Mouse (Mus musculus): ENCODE measurements at regions not wholly inside any gene's neighbourhood (a gene's known extent, or its start where the extent isn't known, plus 50 kb on each side); places are given as distances from the start of the nearest gene placed in this dataset.

DNA sequence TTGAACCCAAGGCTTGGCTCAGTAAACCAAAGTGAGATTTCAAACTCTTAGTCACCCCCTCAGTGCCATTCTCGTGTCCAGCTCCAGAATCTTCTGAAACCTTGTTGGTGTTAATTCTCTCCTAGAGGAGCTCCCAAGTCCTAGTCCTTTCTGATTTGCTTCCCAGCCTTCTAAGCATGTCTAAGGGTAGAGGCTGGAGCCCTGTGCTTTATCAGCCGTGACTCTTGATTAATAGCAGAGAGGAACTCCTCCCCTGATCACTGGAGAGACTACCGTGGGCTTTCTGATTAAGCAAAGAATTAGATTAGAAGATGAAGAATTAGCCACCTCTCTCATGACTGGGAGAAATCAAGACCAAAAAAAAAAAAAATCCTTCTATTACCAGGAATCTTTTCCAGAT is 111.5 kb upstream of the Rxfp2 start:
- peaks cover 34% of the 10 kb centered on the region for H3K9me3 ChIP-seq (replicated peaks)
- H3K36me3 ChIP-seq (replicated peaks): no peaks in the 10 kb centered on the region
- TF ChIP-seq TAL1 (conservative IDR thresholded peaks at IDR 0.05; ENCODE audit: low read depth, low read length): no peak
- no peak for TF ChIP-seq POLR2AphosphoS5 (IDR thresholded peaks at IDR 0.05; ENCODE audit: insufficient replicate concordance, low read depth, low read length)
- TF ChIP-seq CTCF (IDR thresholded peaks at IDR 0.05; ENCODE audit: low read depth, low read length): no peak
- DNase-seq (ENCODE audit: low spot score) (no peak), ATAC-seq (ENCODE audit: extremely low read depth, insufficient number of reproducible peaks, low FRiP score, poor library complexity, severe bottlenecking) (no peak)
- no peaks in the 10 kb centered on the region for H3K27me3 ChIP-seq (ENCODE audit: insufficient read depth, low read length)
- H3K4me3 ChIP-seq (ENCODE audit: low read depth, low read length): no peak overlapping the region
- no peaks in the 10 kb centered on the region for H3K4me1 ChIP-seq (ENCODE audit: insufficient read depth, low read depth, low read length)

GRCm38 (mm10) chr5:149908376-149909078 is 109.9 kb upstream of the Rxfp2 start:
- no peaks in the 10 kb centered on the region for H3K36me3 ChIP-seq (replicated peaks)
- no peak overlapping the region for H3K4me3 ChIP-seq (ENCODE audit: low read depth, low read length)
- H3K9me3 ChIP-seq (replicated peaks): peaks cover 34% of the 10 kb centered on the region
- DNase-seq (ENCODE audit: low spot score) (no peak), ATAC-seq (ENCODE audit: extremely low read depth, insufficient number of reproducible peaks, low FRiP score, poor library complexity, severe bottlenecking) (no peak)
- H3K4me1 ChIP-seq (ENCODE audit: insufficient read depth, low read depth, low read length): no peaks in the 10 kb centered on the region
- TF ChIP-seq GATA1 (IDR thresholded peaks at IDR 0.05; ENCODE audit: borderline replicate concordance, low read length) (no peak), POLR2AphosphoS5 (IDR thresholded peaks at IDR 0.05; ENCODE audit: insufficient replicate concordance, low read depth, low read length) (no peak), CTCF (IDR thresholded peaks at IDR 0.05; ENCODE audit: low read depth, low read length) (no peak), GATA2 (IDR thresholded peaks at IDR 0.05; ENCODE audit: borderline replicate concordance, low read depth, low read length) (no peak), TAL1 (conservative IDR thresholded peaks at IDR 0.05; ENCODE audit: low read depth, low read length) (no peak)
- no peaks in the 10 kb centered on the region for H3K27me3 ChIP-seq (ENCODE audit: insufficient read depth, low read length)

GRCm38 (mm10) chr5:149909108-149909739 is 109.3 kb upstream of the Rxfp2 start:
- Histone ChIP-seq H3K27me3 (ENCODE audit: insufficient read depth, low read length) (no peaks in the 10 kb centered on the region), H3K9me3 (replicated peaks) (peaks cover 34% of the 10 kb centered on the region), H3K4me1 (ENCODE audit: insufficient read depth, low read depth, low read length) (no peaks in the 10 kb centered on the region), H3K4me3 (ENCODE audit: low read depth, low read length) (no peak overlapping the region), H3K36me3 (replicated peaks) (no peaks in the 10 kb centered on the region)
- TF ChIP-seq TAL1 (conservative IDR thresholded peaks at IDR 0.05; ENCODE audit: low read depth, low read length) (no peak), CTCF (IDR thresholded peaks at IDR 0.05; ENCODE audit: low read depth, low read length) (no peak)
- ATAC-seq (ENCODE audit: extremely low read depth, insufficient number of reproducible peaks, low FRiP score, poor library complexity, severe bottlenecking) (no peak), DNase-seq (ENCODE audit: low spot score) (no peak)

GRCm38 (mm10) chr5:149909971-149910370 is 108.5 kb upstream of the Rxfp2 start:
- Histone ChIP-seq H3K9me3 (replicated peaks) (peaks cover 34% of the 10 kb centered on the region), H3K4me3 (ENCODE audit: low read depth, low read length) (no peak overlapping the region), H3K36me3 (replicated peaks) (no peaks in the 10 kb centered on the region), H3K27me3 (ENCODE audit: insufficient read depth, low read length) (no peaks in the 10 kb centered on the region), H3K4me1 (ENCODE audit: insufficient read depth, low read depth, low read length) (no peaks in the 10 kb centered on the region)
- no peak for TF ChIP-seq POLR2AphosphoS5 (IDR thresholded peaks at IDR 0.05; ENCODE audit: insufficient replicate concordance, low read depth, low read length)
- TF ChIP-seq GATA2 (IDR thresholded peaks at IDR 0.05; ENCODE audit: borderline replicate concordance, low read depth, low read length): no peak
- TF ChIP-seq CTCF (IDR thresholded peaks at IDR 0.05; ENCODE audit: low read depth, low read length): no peak
- TF ChIP-seq GATA1 (IDR thresholded peaks at IDR 0.05; ENCODE audit: borderline replicate concordance, low read length): no peak
- no peak for TF ChIP-seq TAL1 (conservative IDR thresholded peaks at IDR 0.05; ENCODE audit: low read depth, low read length)
- DNase-seq (ENCODE audit: low spot score) (no peak), ATAC-seq (ENCODE audit: extremely low read depth, insufficient number of reproducible peaks, low FRiP score, poor library complexity, severe bottlenecking) (no peak)

DNA sequence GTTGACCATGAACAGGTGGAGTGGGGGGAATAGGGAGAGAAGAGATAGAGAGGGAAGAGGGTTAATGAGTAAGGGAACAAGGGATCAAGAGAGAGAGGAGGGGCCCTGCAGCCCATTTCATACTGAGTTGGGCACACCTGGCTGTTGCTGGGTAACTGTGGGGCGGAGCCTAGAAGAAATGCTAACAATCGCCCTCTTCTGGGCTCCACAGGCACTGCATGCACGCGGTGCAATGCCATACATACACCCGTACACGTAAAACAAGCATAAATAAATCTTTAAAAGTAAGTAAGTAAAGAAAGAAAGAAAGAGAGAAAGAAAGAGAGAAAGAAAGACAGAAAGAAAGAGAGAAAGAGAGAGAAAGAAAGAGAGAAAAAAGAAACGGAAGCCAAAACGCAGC is 106.5 kb upstream of the Rxfp2 start:
- H3K4me3 ChIP-seq (ENCODE audit: low read depth, low read length): no peak overlapping the region
- TF ChIP-seq CTCF (IDR thresholded peaks at IDR 0.05; ENCODE audit: low read depth, low read length) (no peak), TAL1 (conservative IDR thresholded peaks at IDR 0.05; ENCODE audit: low read depth, low read length) (no peak)
- H3K4me1 ChIP-seq (ENCODE audit: insufficient read depth, low read depth, low read length): no peaks in the 10 kb centered on the region
- H3K9me3 ChIP-seq (replicated peaks): peaks cover 30% of the 10 kb centered on the region
- no peak for ATAC-seq (ENCODE audit: extremely low read depth, insufficient number of reproducible peaks, low FRiP score, poor library complexity, severe bottlenecking)
- no peaks in the 10 kb centered on the region for H3K27me3 ChIP-seq (ENCODE audit: insufficient read depth, low read length)
- H3K36me3 ChIP-seq (replicated peaks): no peaks in the 10 kb centered on the region
- no peak for DNase-seq (ENCODE audit: low spot score)

GRCm38 (mm10) chr5:149915761-149916160 is 102.7 kb upstream of the Rxfp2 start:
- no peak overlapping the region for H3K4me3 ChIP-seq (ENCODE audit: low read depth, low read length)
- no peak for ATAC-seq (ENCODE audit: extremely low read depth, insufficient number of reproducible peaks, low FRiP score, poor library complexity, severe bottlenecking)
- DNase-seq (ENCODE audit: low spot score): no peak
- peaks cover 26% of the 10 kb centered on the region for H3K9me3 ChIP-seq (replicated peaks)
- no peaks in the 10 kb centered on the region for H3K4me1 ChIP-seq (ENCODE audit: insufficient read depth, low read depth, low read length)
- H3K36me3 ChIP-seq (replicated peaks): no peaks in the 10 kb centered on the region
- no peaks in the 10 kb centered on the region for H3K27me3 ChIP-seq (ENCODE audit: insufficient read depth, low read length)
- TF ChIP-seq POLR2AphosphoS5 (IDR thresholded peaks at IDR 0.05; ENCODE audit: insufficient replicate concordance, low read depth, low read length): no peak
- no peak for TF ChIP-seq GATA1 (IDR thresholded peaks at IDR 0.05; ENCODE audit: borderline replicate concordance, low read length)
- no peak for TF ChIP-seq TAL1 (conservative IDR thresholded peaks at IDR 0.05; ENCODE audit: low read depth, low read length)
- no peak for TF ChIP-seq CTCF (IDR thresholded peaks at IDR 0.05; ENCODE audit: low read depth, low read length)
- TF ChIP-seq GATA2 (IDR thresholded peaks at IDR 0.05; ENCODE audit: borderline replicate concordance, low read depth, low read length): no peak

All from G1E (cell line).